Mouse (Mus musculus): ENCODE data around the gene Dffb. TPM values are rescaled to one million over a fixed set of nuclear protein-coding genes. Genes with fewer than 3 reads are reported as not detected.

Gene Dffb
- polyA plus RNA-seq, 1 experiment from 2014 or later = 9.6 TPM

DNA sequence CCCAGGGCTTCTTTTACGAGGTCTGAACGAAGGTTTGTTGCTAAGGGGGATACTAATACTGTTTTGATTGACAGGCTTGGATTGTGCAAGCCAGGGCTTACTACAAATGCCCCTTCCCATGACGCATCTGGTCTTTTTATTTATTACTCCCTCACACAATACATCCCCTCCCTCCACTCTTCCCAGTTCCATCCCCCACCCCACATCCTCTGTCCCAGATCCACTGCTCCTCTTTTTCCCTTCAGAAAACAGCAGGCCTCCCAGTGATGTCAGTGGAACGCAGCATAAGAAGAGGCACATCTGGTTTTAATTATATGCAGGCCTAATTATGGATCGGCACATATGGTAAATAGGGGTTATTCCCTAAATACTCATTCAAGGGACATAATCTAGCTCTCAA, 23.2 kb downstream of the Dffb start:
- Histone ChIP-seq H3K4me3 (ENCODE audit: low read length) (no peak overlapping the region), H3K27ac (ENCODE audit: low read depth, low read length) (no peak overlapping the region), H3K4me1 (ENCODE audit: control insufficient read depth, insufficient read depth, low read depth, low read length) (peaks cover 4% of the 10 kb centered on the region; the same call in 1 of the 2 replicates), H3K36me3 (ENCODE audit: control insufficient read depth, insufficient read depth, low read length) (no peaks in the 10 kb centered on the region), H3K27me3 (replicated peaks; ENCODE audit: control insufficient read depth, insufficient read depth, low read length) (0 out of 2 replicates have a peak, but pooled peaks cover 2% of the 10 kb centered on the region), H3K9ac (ENCODE audit: low read depth, low read length) (no peak overlapping the region), H3K9me3 (ENCODE audit: control insufficient read depth, low read length) (no peaks in the 10 kb centered on the region), H3K4me2 (ENCODE audit: low read length) (no peak overlapping the region)
- WGBS = 19% methylated on average over 5 of the region's 5 CpGs
- no peak for ATAC-seq

DNA sequence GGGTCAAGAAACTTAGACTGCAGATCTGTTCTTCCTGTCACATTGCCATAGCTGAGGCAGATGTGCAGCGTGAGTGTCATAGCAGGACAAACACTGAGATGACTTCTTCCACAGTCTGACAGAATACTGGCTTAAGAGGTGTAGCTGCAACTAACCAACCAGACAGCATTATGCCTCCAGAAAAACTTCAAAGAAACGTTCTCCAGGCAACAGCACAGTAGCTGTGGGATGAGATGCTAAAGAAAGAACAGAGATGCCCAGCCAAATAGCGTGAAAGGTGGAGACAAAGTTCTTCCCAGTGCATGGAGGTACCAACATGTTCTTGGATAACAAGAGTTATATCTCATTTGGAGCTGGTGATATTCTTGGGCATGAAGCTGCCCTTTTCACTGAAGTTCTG, 23.8 kb downstream of the Dffb start:
- no peak for ATAC-seq
- Histone ChIP-seq H3K36me3 (ENCODE audit: control insufficient read depth, insufficient read depth, low read length) (no peaks in the 10 kb centered on the region), H3K9me3 (ENCODE audit: control insufficient read depth, low read length) (no peaks in the 10 kb centered on the region), H3K4me2 (ENCODE audit: low read length) (no peak overlapping the region), H3K9ac (ENCODE audit: low read depth, low read length) (no peak overlapping the region), H3K27ac (ENCODE audit: low read depth, low read length) (no peak overlapping the region), H3K4me1 (ENCODE audit: control insufficient read depth, insufficient read depth, low read depth, low read length) (no peaks in the 10 kb centered on the region), H3K4me3 (ENCODE audit: low read length) (no peak overlapping the region), H3K27me3 (replicated peaks; ENCODE audit: control insufficient read depth, insufficient read depth, low read length) (0 out of 2 replicates have a peak, but pooled peaks cover 2% of the 10 kb centered on the region)
- WGBS = 62% methylated on average over 3 of the region's 3 CpGs

- H3K4me3 ChIP-seq (ENCODE audit: low read length) = no peak overlapping the region
- WGBS = 75% methylated on average over 2 of the region's 2 CpGs
- H3K9me3 ChIP-seq (ENCODE audit: control insufficient read depth, low read length) = no peaks in the 10 kb centered on the region
- H3K9ac ChIP-seq (ENCODE audit: low read depth, low read length) = no peak overlapping the region
- no peak for ATAC-seq
- H3K36me3 ChIP-seq (ENCODE audit: control insufficient read depth, insufficient read depth, low read length) = no peaks in the 10 kb centered on the region
- H3K27ac ChIP-seq (ENCODE audit: low read depth, low read length) = no peak overlapping the region
- H3K27me3 ChIP-seq (replicated peaks; ENCODE audit: control insufficient read depth, insufficient read depth, low read length) = 0 out of 2 replicates have a peak, but pooled peaks cover 2% of the 10 kb centered on the region
- H3K4me2 ChIP-seq (ENCODE audit: low read length) = no peak overlapping the region
- H3K4me1 ChIP-seq (ENCODE audit: control insufficient read depth, insufficient read depth, low read depth, low read length) = no peaks in the 10 kb centered on the region
Measured at GRCm38 (mm10) chr4:153950372-153950771, 24.6 kb downstream of the Dffb start.

- Histone ChIP-seq H3K9me3 (ENCODE audit: control insufficient read depth, low read length) (no peaks in the 10 kb centered on the region), H3K4me3 (ENCODE audit: low read length) (no peak overlapping the region), H3K36me3 (ENCODE audit: control insufficient read depth, insufficient read depth, low read length) (no peaks in the 10 kb centered on the region), H3K9ac (ENCODE audit: low read depth, low read length) (no peak overlapping the region), H3K27ac (ENCODE audit: low read depth, low read length) (no peak overlapping the region), H3K4me1 (ENCODE audit: control insufficient read depth, insufficient read depth, low read depth, low read length) (no peaks in the 10 kb centered on the region; the same call in 1 of the 2 replicates), H3K4me2 (ENCODE audit: low read length) (no peak overlapping the region), H3K27me3 (replicated peaks; ENCODE audit: control insufficient read depth, insufficient read depth, low read length) (0 out of 2 replicates have a peak, but pooled peaks cover 2% of the 10 kb centered on the region)
- 83% methylated on average over 6 of the region's 6 CpGs for WGBS
- ATAC-seq = no peak
Measured at GRCm38 (mm10) chr4:153945741-153946140, 29.2 kb downstream of the Dffb start.

DNA sequence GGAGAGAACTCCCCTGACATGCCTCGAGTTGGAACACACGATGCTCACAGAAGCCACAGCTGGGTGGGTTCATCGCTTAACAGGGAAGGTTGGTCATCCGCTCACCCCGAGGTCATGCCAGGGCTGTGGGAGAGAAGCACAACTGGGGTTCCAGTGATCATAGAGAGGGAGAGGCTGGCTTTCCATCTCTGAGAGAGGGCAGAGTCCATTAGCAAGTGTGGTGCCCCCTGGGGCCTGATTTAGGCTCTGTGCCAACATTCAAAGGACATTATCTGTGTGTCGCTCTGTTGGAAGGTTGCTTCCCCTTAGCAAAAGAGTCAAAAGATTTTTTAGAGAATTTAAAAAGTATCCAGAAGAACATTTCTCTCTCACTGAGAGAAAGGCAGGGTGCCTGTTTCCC, 30.7 kb downstream of the Dffb start:
- no peaks in the 10 kb centered on the region for H3K9me3 ChIP-seq (ENCODE audit: control insufficient read depth, low read length)
- H3K36me3 ChIP-seq (ENCODE audit: control insufficient read depth, insufficient read depth, low read length) = no peaks in the 10 kb centered on the region
- H3K27me3 ChIP-seq (replicated peaks; ENCODE audit: control insufficient read depth, insufficient read depth, low read length) = 0 out of 2 replicates have a peak, but pooled peaks cover 2% of the 10 kb centered on the region
- no peak overlapping the region for H3K9ac ChIP-seq (ENCODE audit: low read depth, low read length)
- H3K4me1 ChIP-seq (ENCODE audit: control insufficient read depth, insufficient read depth, low read depth, low read length) = no peaks in the 10 kb centered on the region; the same call in 1 of the 2 replicates
- H3K4me2 ChIP-seq (ENCODE audit: low read length) = no peak overlapping the region
- 47% methylated on average over 6 of the region's 6 CpGs for WGBS
- no peak overlapping the region for H3K4me3 ChIP-seq (ENCODE audit: low read length)
- H3K27ac ChIP-seq (ENCODE audit: low read depth, low read length) = no peak overlapping the region
- ATAC-seq = no peak

DNA sequence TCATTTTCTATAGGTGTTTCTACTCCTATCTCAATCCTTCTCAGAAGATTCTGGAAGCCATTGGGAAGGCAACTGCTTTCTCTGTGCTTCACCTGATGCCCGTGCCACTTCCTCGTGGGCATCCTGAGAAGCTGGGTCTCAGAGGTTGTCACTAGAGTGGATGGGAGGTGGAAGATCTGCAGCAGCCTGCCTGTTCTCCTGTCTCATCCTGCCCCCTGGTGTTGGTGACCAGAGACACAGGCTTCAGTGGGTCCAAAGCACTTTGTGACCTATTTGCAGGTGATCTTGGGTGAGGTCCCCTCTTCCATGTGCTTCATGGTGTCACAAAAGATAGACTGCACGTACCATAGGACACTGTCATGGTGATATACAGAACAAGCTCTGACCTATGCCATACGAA, 31.7 kb downstream of the Dffb start:
- ATAC-seq = peak; percentile 45; the same call in 1 of the 2 replicates

DNA sequence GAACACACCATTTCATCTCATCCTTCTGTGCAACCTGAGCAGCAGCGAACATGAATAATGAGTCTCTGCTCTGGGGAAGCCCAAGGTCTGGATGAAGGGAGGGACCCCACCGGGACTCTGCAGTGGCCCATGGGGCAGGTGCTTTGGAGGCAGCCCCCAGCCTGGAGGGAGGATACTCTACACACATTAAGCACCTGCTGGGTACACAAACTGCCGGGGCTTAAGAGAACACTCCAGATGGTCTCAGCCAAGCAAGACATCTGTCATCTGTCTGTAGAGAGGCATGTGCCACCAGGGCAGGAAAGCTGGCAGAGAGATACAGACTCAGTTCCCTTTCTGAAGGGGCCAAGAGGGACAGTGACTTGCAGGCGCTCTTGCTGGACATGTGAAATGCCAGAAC, 45.0 kb downstream of the Dffb start:
- Histone ChIP-seq H3K27me3 (replicated peaks; ENCODE audit: control insufficient read depth, insufficient read depth, low read length) (no peaks in the 10 kb centered on the region), H3K4me2 (ENCODE audit: low read length) (no peak overlapping the region), H3K4me3 (ENCODE audit: low read length) (no peak overlapping the region), H3K27ac (ENCODE audit: low read depth, low read length) (no peak overlapping the region), H3K9ac (ENCODE audit: low read depth, low read length) (no peak overlapping the region), H3K36me3 (ENCODE audit: control insufficient read depth, insufficient read depth, low read length) (no peaks in the 10 kb centered on the region), H3K9me3 (ENCODE audit: control insufficient read depth, low read length) (no peaks in the 10 kb centered on the region), H3K4me1 (ENCODE audit: control insufficient read depth, insufficient read depth, low read depth, low read length) (no peaks in the 10 kb centered on the region; the same call in 1 of the 2 replicates)
- ATAC-seq = peak; percentile 30; the same call in 1 of the 2 replicates
- 51% methylated on average over 4 of the region's 4 CpGs for WGBS

More for the DNA sequence above, 31.7 kb downstream of the Dffb start:
- H3K27me3 ChIP-seq (replicated peaks; ENCODE audit: control insufficient read depth, insufficient read depth, low read length) = 0 out of 2 replicates have a peak, but pooled peaks cover under 1% of the 10 kb centered on the region
- H3K4me2 ChIP-seq (ENCODE audit: low read length) = no peak overlapping the region
- no peaks in the 10 kb centered on the region for H3K36me3 ChIP-seq (ENCODE audit: control insufficient read depth, insufficient read depth, low read length)
- H3K27ac ChIP-seq (ENCODE audit: low read depth, low read length) = no peak overlapping the region
- no peak overlapping the region for H3K4me3 ChIP-seq (ENCODE audit: low read length)
- WGBS = 52% methylated on average over 4 of the region's 4 CpGs
- no peaks in the 10 kb centered on the region; the same call in 1 of the 2 replicates for H3K4me1 ChIP-seq (ENCODE audit: control insufficient read depth, insufficient read depth, low read depth, low read length)
- H3K9ac ChIP-seq (ENCODE audit: low read depth, low read length) = no peak overlapping the region
- no peaks in the 10 kb centered on the region for H3K9me3 ChIP-seq (ENCODE audit: control insufficient read depth, low read length)

DNA sequence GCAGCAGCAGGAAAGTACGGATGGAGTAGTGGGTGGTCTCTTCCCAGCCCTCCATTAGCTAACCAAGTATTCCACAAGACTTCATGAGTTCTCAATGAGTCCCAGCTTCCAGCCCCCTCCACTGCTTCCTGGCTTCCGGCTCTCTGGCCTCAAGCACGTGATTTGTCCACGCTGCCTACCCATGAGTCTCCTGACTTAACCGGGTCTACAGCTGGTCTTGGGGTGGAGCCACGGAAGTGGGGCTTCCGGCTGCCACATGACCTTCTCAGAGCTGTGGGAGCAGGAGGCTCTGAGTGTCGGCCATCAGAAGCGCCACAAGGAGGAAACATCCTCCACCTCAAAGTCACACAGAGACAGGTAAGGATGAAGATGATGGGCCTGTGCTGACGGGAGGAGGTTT, 45.5 kb downstream of the Dffb start:
- Histone ChIP-seq H3K4me1 (ENCODE audit: control insufficient read depth, insufficient read depth, low read depth, low read length) (no peaks in the 10 kb centered on the region; the same call in 1 of the 2 replicates), H3K9me3 (ENCODE audit: control insufficient read depth, low read length) (no peaks in the 10 kb centered on the region), H3K27me3 (replicated peaks; ENCODE audit: control insufficient read depth, insufficient read depth, low read length) (no peaks in the 10 kb centered on the region), H3K4me3 (ENCODE audit: low read length) (no peak overlapping the region), H3K27ac (ENCODE audit: low read depth, low read length) (no peak overlapping the region), H3K36me3 (ENCODE audit: control insufficient read depth, insufficient read depth, low read length) (no peaks in the 10 kb centered on the region), H3K4me2 (ENCODE audit: low read length) (no peak overlapping the region), H3K9ac (ENCODE audit: low read depth, low read length) (no peak overlapping the region)
- WGBS = 65% methylated on average over 10 of the region's 10 CpGs
- ATAC-seq = no peak

GRCm38 (mm10) chr4:153928772-153929299, 46.1 kb downstream of the Dffb start:
- no peaks in the 10 kb centered on the region; the same call in 1 of the 2 replicates for H3K4me1 ChIP-seq (ENCODE audit: control insufficient read depth, insufficient read depth, low read depth, low read length)
- H3K9me3 ChIP-seq (ENCODE audit: control insufficient read depth, low read length) = no peaks in the 10 kb centered on the region
- no peaks in the 10 kb centered on the region for H3K27me3 ChIP-seq (replicated peaks; ENCODE audit: control insufficient read depth, insufficient read depth, low read length)
- H3K27ac ChIP-seq (ENCODE audit: low read depth, low read length) = no peak overlapping the region
- H3K36me3 ChIP-seq (ENCODE audit: control insufficient read depth, insufficient read depth, low read length) = no peaks in the 10 kb centered on the region
- 46% methylated on average over 11 of the region's 11 CpGs for whole genome bisulfite sequencing
- H3K9ac ChIP-seq (ENCODE audit: low read depth, low read length) = no peak overlapping the region
- H3K4me3 ChIP-seq (ENCODE audit: low read length) = no peak overlapping the region
- H3K4me2 ChIP-seq (ENCODE audit: low read length) = no peak overlapping the region
- no peak for ATAC-seq

All from hindbrain, embryonic 16.5 days (tissue).